8 mouse cellular contexts compared by ENCODE assay signal in the genomic region with DNA sequence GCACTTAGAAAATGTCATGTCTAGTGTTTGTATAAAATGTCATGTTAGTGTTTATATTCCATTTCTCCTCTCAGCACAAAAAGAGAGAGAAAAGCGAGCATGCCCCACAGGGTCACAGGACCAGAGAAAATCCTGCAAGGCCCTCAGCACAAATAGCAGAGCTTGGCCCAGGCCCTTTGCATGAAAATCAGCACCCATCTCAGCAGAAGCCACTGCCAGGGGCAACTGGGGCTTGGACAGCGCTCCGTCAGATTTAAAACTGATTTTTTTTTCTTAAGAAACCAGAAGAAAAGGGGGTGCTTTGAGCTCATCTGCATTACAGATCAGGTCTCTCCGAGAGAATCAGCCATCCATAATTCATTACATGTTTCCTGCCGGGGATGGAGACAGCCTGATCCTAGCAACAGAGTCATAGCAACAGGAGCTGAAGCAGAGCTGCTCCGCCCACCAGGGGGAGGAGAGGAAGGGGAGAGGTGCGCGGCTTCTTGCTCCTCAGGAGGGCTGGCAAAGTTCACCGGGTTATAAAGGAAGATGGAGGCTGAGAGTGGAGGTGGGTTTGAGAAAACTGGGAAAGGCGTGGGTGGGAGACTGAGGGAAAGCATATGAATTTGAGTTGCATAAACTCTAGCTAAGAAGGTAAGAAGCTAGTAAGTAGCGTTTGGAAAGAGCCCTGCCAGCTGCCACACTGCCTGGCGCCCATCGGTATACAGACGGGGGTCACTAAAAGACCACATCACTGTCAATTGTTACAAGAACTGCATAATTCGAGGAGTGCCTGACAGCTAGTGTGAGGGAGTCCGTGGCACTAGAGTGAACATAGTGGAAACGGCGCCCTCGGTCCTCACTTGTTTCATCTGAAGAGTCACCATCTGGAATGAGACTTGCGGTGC.
A peak's percentile ranks its signal among the peaks of the same experiment; 100 is the strongest.
DNase-seq lines count a peak whose midpoint lies in the region; ATAC-seq and TF ChIP-seq lines count a peak whose summit lies in the region.

No protein-coding gene starts in this region.

- WGBS in heart, embryonic 12.5 days = 30% methylated on average over 20 of the region's 20 CpGs
- 22% methylated on average over 20 of the region's 20 CpGs for WGBS in embryonic facial prominence, embryonic 14.5 days
- WGBS in midbrain, embryonic 10.5 days = 14% methylated on average over 20 of the region's 20 CpGs
- WGBS in stomach, postnatal 0 days = 28% methylated on average over 20 of the region's 20 CpGs

- DNase-seq in heart, adult 18-20 months = no peak
- DNase-seq in embryonic facial prominence, embryonic 14.5 days (ENCODE audit: low spot score) = peak; percentile 83
- peak; percentile 76 for DNase-seq in layer of hippocampus, adult 11-12 months (ENCODE audit: low spot score)
- DNase-seq in midbrain, embryonic 10.5 days (ENCODE audit: low spot score) = peak; percentile 89
- DNase-seq in stomach, postnatal 0 days (ENCODE audit: low spot score) = no peak
- no peak for DNase-seq in heart, postnatal 4 days

- peak; percentile 32; the same call in 1 of the 2 replicates for TF ChIP-seq CTCF in stomach, postnatal 0 days (IDR thresholded peaks at IDR 0.05; ENCODE audit: low read depth)

- H3K27ac ChIP-seq in heart, embryonic 12.5 days (ENCODE audit: poor library complexity, severe bottlenecking) = no peak overlapping the region
- 0 out of 2 replicates have a peak overlapping the region, but pooled peaks have one; percentile 61 for H3K27ac ChIP-seq in embryonic facial prominence, embryonic 14.5 days (replicated peaks; ENCODE audit: low read depth, low read length)
- peak overlapping the region; percentile 96 for H3K27ac ChIP-seq in midbrain, embryonic 10.5 days (replicated peaks)
- H3K27ac ChIP-seq in stomach, postnatal 0 days (replicated peaks) = no peak overlapping the region

- H3K4me2 ChIP-seq in heart, embryonic 12.5 days = peak overlapping the region; percentile 25
- H3K4me2 ChIP-seq in embryonic facial prominence, embryonic 14.5 days (ENCODE audit: low read depth, low read length) = peak overlapping the region; percentile 42
- H3K4me2 ChIP-seq in stomach, postnatal 0 days (replicated peaks; ENCODE audit: low read depth) = no peak overlapping the region

- no peak overlapping the region for H3K9ac ChIP-seq in heart, embryonic 12.5 days
- no peak overlapping the region for H3K9ac ChIP-seq in embryonic facial prominence, embryonic 14.5 days (ENCODE audit: low read depth, low read length)
- H3K9ac ChIP-seq in stomach, postnatal 0 days (ENCODE audit: low read length) = no peak overlapping the region

- peaks cover 16% of the 10 kb centered on the region for H3K4me1 ChIP-seq in heart, embryonic 12.5 days (replicated peaks)
- peaks cover 5% of the 10 kb centered on the region for H3K4me1 ChIP-seq in embryonic facial prominence, embryonic 14.5 days (ENCODE audit: control insufficient read depth, insufficient read depth, low read length)
- peaks cover 100% of the 10 kb centered on the region for H3K4me1 ChIP-seq in midbrain, embryonic 10.5 days
- H3K4me1 ChIP-seq in stomach, postnatal 0 days (replicated peaks; ENCODE audit: control insufficient read depth, insufficient read depth) = no peaks in the 10 kb centered on the region

- TF ChIP-seq EP300 in stomach, postnatal 0 days (optimal IDR thresholded peaks at IDR 0.05) = no peak

- no peaks in the 10 kb centered on the region for H3K36me3 ChIP-seq in heart, embryonic 12.5 days
- H3K36me3 ChIP-seq in embryonic facial prominence, embryonic 14.5 days (ENCODE audit: control insufficient read depth, insufficient read depth, low read length) = no peaks in the 10 kb centered on the region
- no peaks in the 10 kb centered on the region for H3K36me3 ChIP-seq in midbrain, embryonic 10.5 days
- H3K36me3 ChIP-seq in stomach, postnatal 0 days (ENCODE audit: control insufficient read depth, insufficient read depth, low read length) = no peaks in the 10 kb centered on the region

- H3K4me3 ChIP-seq in heart, embryonic 12.5 days = no peak overlapping the region
- no peak overlapping the region for H3K4me3 ChIP-seq in embryonic facial prominence, embryonic 14.5 days (ENCODE audit: low read depth, low read length)
- H3K4me3 ChIP-seq in midbrain, embryonic 10.5 days = peak overlapping the region; percentile 50
- no peak overlapping the region for H3K4me3 ChIP-seq in stomach, postnatal 0 days (ENCODE audit: low read depth, low read length)

- ATAC-seq in heart, embryonic 12.5 days (ENCODE audit: insufficient number of reproducible peaks, low FRiP score) = no peak
- ATAC-seq in embryonic facial prominence, embryonic 14.5 days (ENCODE audit: low read depth) = peak; percentile 93
- ATAC-seq in stomach, postnatal 0 days (ENCODE audit: low FRiP score, low TSS enrichment) = no peak
- ATAC-seq in megakaryocyte progenitor cell, adult 5-6 weeks (replicated peaks; ENCODE audit: poor library complexity) = no peak

- H3K9me3 ChIP-seq in heart, embryonic 12.5 days (replicated peaks) = no peaks in the 10 kb centered on the region
- H3K9me3 ChIP-seq in embryonic facial prominence, embryonic 14.5 days (ENCODE audit: control insufficient read depth, low read length) = no peaks in the 10 kb centered on the region
- H3K9me3 ChIP-seq in midbrain, embryonic 10.5 days (replicated peaks) = no peaks in the 10 kb centered on the region
- no peaks in the 10 kb centered on the region for H3K9me3 ChIP-seq in stomach, postnatal 0 days (ENCODE audit: control insufficient read depth, low read length)

- 0 out of 2 replicates have a peak, but pooled peaks cover 8% of the 10 kb centered on the region for H3K27me3 ChIP-seq in heart, embryonic 12.5 days (replicated peaks)
- no peaks in the 10 kb centered on the region for H3K27me3 ChIP-seq in embryonic facial prominence, embryonic 14.5 days (replicated peaks; ENCODE audit: control insufficient read depth, insufficient read depth, low read length)
- no peaks in the 10 kb centered on the region for H3K27me3 ChIP-seq in midbrain, embryonic 10.5 days (ENCODE audit: low read depth, poor library complexity, severe bottlenecking)
- no peaks in the 10 kb centered on the region for H3K27me3 ChIP-seq in stomach, postnatal 0 days (ENCODE audit: control insufficient read depth, insufficient read depth, low read length)

Comparison
In these comparisons a context has a peak if more than half of its experiments do, and no peak if none do; other contexts are left out.
1. H3K27ac ChIP-seq: peak in embryonic facial prominence, embryonic 14.5 days (single experiment) and midbrain, embryonic 10.5 days (single experiment); none in heart, embryonic 12.5 days (single experiment) and stomach, postnatal 0 days (single experiment).
2. DNase-seq: peak in embryonic facial prominence, embryonic 14.5 days (single experiment), layer of hippocampus, adult 11-12 months (single experiment) and midbrain, embryonic 10.5 days (single experiment); none in heart, adult 18-20 months (0 of 2), stomach, postnatal 0 days (single experiment) and heart, postnatal 4 days (single experiment).